Mouse (Mus musculus) kidney, adult 2 months (tissue): ENCODE results near the gene Wdr47. TPM values are rescaled to one million over a fixed set of nuclear protein-coding genes. Genes with fewer than 3 reads are reported as not detected.
A peak's percentile ranks its signal among the peaks of the same experiment; 100 is the strongest.
"Not testable (repeated sequence)": the region's sequence is repeated elsewhere in the genome, so short reads cannot be mapped to it uniquely, and the experiment has no call there.

Experiments used
- DNase-seq: peaks from one replicate; pipeline ENCODE4 v3.0.0; 2021
- H3K27ac ChIP-seq: fragments of 200-500 bp; 2 replicates; pipeline ENCODE4 v1.5.1; 2012; ENCODE audit warnings: low read depth, low read length, control low read depth, inconsistent platforms; ENCODE audit not compliant: insufficient read depth
- H3K27me3 ChIP-seq: fragments of 200-500 bp; replicated peaks from 2 replicates; pipeline ENCODE4 v1.6.1; 2012; ENCODE audit warnings: mild to moderate bottlenecking, moderate library complexity, low read length, inconsistent platforms; ENCODE audit not compliant: control insufficient read depth, insufficient read depth
- H3K36me3 ChIP-seq: fragments of 200-500 bp; 2 replicates; pipeline ENCODE4 v1.6.1; 2012; ENCODE audit warnings: mild to moderate bottlenecking, moderate library complexity, low read length, inconsistent platforms; ENCODE audit not compliant: control insufficient read depth, insufficient read depth
- H3K4me1 ChIP-seq: fragments of 200-500 bp; 2 replicates; pipeline ENCODE4 v1.6.1; 2011; ENCODE audit warnings: low read length; ENCODE audit not compliant: control insufficient read depth, insufficient read depth
- H3K4me3 ChIP-seq: fragments of 200-500 bp; 2 replicates; pipeline ENCODE4 v1.5.1; 2011; ENCODE audit warnings: mild to moderate bottlenecking, low read depth, low read length, control low read depth; ENCODE audit not compliant: insufficient read depth
- CTCF ChIP-seq: fragments of 200-500 bp; conservative IDR thresholded peaks from 2 replicates; pipeline ENCODE4 v1.5.1; 2011; ENCODE audit warnings: low read depth, mild to moderate bottlenecking, control low read depth, low read length, moderate library complexity, mixed read lengths; ENCODE audit not compliant: insufficient read depth, insufficient read length
- POLR2A ChIP-seq: fragments of 200-500 bp; IDR thresholded peaks from one replicate; pipeline ENCODE4 v1.6.1; 2011; ENCODE audit warnings: low read depth, low read length, control low read depth
- WGBS: fragments of 180-500 bp; shearing (Covaris S2); methylation state at CpG from one replicate; pipeline ENCODE4 v1.1.7; 2018; 5-methylcytosine and 5-hydroxymethylcytosine counted together
- polyA plus RNA-seq: library from polyadenylated mRNA; depleted of rRNA; stranded (reverse); fragments of >200 nt; gene quantifications from 2 replicates; pipeline ENCODE4 v1.2.3, GENCODE M21; 2012

Gene Wdr47
- polyA plus RNA-seq, 1 experiment, result 5.6 TPM

- 76% methylated on average over 4 of the region's 4 CpGs for WGBS
- no peak for DNase-seq
These were observed 48.3 kb downstream of the Wdr47 start for GRCm38 (mm10) chr3:108639412-108639811.

GRCm38 (mm10) chr3:108640998-108641397 lies 49.9 kb downstream of the Wdr47 start:
- Histone ChIP-seq H3K4me1 (peaks cover 3% of the 10 kb centered on the region; the same call in 1 of the 2 replicates), H3K36me3 (no peaks in the 10 kb centered on the region; the same call in 1 of the 2 replicates), H3K27ac (no peak overlapping the region), H3K4me3 (no peak overlapping the region), H3K27me3 (no peaks in the 10 kb centered on the region)
- WGBS, result 64% methylated on average over 4 of the region's 4 CpGs
- DNase-seq, result no peak
- TF ChIP-seq POLR2A (no peak), CTCF (no peak)

More at GRCm38 (mm10) chr3:108639412-108639811, 48.3 kb downstream of the Wdr47 start:
- no peak overlapping the region for H3K4me3 ChIP-seq
- TF ChIP-seq CTCF (peak; percentile 44), POLR2A (no peak)
- peaks cover 3% of the 10 kb centered on the region; the same call in 1 of the 2 replicates for H3K4me1 ChIP-seq
- H3K27me3 ChIP-seq, result no peaks in the 10 kb centered on the region
- peaks cover 2% of the 10 kb centered on the region; the same call in 1 of the 2 replicates for H3K36me3 ChIP-seq
- H3K27ac ChIP-seq, result no peak overlapping the region

DNA sequence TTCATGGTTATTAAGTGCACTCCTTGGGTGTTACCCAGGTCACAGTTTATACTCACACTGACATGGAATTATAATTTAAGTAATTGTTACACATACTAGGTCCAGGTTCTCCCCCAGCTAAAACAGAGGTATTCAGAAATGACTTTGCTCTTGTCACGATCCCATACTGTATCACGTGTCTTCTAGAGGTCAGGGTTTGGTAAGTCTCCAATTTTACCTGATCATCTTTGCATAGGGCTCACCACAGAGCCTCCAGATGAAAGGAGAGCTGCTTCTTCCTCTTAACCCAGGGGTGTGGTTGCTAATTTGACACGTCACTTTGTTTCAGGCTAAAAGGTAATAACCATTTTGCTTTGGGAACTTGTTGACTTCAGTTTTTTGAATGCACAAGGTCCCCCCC lies 53.8 kb downstream of the Wdr47 start:
- Histone ChIP-seq H3K27me3 (no peaks in the 10 kb centered on the region), H3K4me1 (peaks cover 3% of the 10 kb centered on the region; the same call in 1 of the 2 replicates), H3K36me3 (no peaks in the 10 kb centered on the region), H3K27ac (no peak overlapping the region), H3K4me3 (no peak overlapping the region)
- WGBS, result 93% methylated on average over 3 of the region's 3 CpGs
- TF ChIP-seq CTCF (no peak), POLR2A (no peak)
- DNase-seq, result no peak

DNA sequence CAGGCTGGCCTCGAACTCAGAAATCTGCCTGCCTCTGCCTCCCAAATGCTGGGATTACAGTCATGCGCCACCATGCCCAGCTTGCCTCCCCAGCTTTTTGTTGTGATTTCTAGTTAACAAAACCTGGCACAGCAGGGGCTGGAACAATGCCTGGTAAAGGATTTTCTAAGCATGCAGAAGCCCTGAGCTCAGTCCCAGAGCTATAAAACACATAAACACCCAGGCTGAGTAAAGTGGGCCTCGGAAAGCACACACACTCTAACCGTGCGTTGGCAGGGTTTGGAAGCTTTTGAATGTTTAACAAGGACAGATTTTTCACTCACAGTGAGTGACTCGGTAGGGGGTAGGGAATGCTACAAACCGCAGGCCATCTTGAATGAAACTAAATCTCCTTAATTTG lies 55.0 kb downstream of the Wdr47 start:
- no peak for TF ChIP-seq CTCF
- TF ChIP-seq POLR2A, result no peak
- 61% methylated on average over 7 of the region's 7 CpGs for WGBS
- peak; percentile 7 for DNase-seq
- H3K4me1 ChIP-seq, result peaks cover 1% of the 10 kb centered on the region; the same call in 1 of the 2 replicates
- H3K4me3 ChIP-seq, result no peak overlapping the region
- no peak overlapping the region for H3K27ac ChIP-seq
- H3K27me3 ChIP-seq, result no peaks in the 10 kb centered on the region
- H3K36me3 ChIP-seq, result no peaks in the 10 kb centered on the region

DNA sequence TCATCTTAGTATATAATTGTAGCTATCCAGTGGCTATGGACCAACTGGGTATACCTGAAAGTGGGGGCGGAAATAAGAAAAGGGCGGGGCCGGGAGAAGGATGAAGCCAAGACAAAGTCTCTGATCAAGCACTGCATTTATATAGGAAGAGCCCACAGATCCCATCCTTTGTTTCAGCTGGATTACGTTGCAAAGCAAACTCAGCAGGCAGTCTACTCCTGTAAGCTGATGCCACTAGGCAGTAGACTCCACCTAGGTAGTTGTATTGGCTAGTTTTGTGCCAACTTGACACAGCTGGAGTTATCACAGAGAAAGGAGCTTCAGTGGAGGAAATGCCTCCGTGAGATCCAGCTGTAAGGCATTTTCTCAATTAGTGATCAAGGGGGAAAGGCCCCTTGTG lies 56.6 kb downstream of the Wdr47 start:
- H3K27me3 ChIP-seq, H3K4me1 ChIP-seq, H3K4me3 ChIP-seq, H3K27ac ChIP-seq, DNase-seq, H3K36me3 ChIP-seq: not testable (repeated sequence)
- WGBS, result 52% methylated on average over 5 of the region's 5 CpGs

GRCm38 (mm10) chr3:108652866-108653642 lies 62.0 kb downstream of the Wdr47 start:
- 11% methylated on average over 9 of the region's 9 CpGs for WGBS
- peak; percentile 31 for DNase-seq
- Histone ChIP-seq H3K4me3 (no peak overlapping the region), H3K36me3 (no peaks in the 10 kb centered on the region), H3K4me1 (peaks cover 9% of the 10 kb centered on the region), H3K27me3 (no peaks in the 10 kb centered on the region), H3K27ac (no peak overlapping the region)
- no peak for TF ChIP-seq POLR2A
- TF ChIP-seq CTCF, result peak; percentile 56

DNA sequence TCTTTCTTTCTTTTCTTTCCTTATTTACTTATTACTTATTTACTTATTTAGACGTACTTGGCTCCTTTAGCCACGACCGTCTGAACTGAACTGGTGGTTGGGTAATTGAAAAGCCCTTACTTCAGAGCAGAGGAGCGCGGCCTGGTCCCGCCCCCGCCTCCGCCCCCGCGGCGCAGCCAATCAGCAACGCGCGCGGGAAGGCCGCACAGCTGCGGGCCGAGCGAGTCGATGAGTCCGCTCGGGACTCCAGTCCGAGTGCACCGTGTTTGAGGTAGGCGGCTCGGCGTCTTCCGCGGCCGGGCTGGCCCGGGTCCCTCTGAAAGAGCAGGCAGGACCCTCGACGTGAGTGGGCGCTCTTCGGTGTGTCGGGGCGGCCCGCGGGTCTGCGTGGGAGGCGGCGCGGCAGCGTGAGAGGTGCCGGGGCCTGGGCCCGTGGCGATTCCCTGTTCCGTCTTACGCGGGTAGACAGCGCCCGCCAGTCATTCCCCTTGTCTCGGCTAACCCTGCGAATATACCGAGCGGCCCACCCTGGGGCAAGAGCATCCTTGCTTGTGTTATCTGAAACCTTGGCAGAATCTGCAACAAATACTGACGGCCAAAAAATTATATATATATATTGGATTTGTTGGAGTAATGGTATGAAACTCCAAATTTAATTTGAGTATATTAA lies 62.8 kb downstream of the Wdr47 start, which contains the start of gene Clcc1:
Clcc1 (plus strand) TSS at position 204 of the 670 bp plus-strand sequence.
- under 1% methylated on average over 57 of the region's 57 CpGs for WGBS

More for the DNA sequence above, 62.8 kb downstream of the Wdr47 start, which contains the start of gene Clcc1:
- no peaks in the 10 kb centered on the region for H3K27me3 ChIP-seq
- no peaks in the 10 kb centered on the region for H3K36me3 ChIP-seq
- peaks cover 9% of the 10 kb centered on the region for H3K4me1 ChIP-seq
- H3K4me3 ChIP-seq, result peak within 1 kb of the TSS; percentile 100
- H3K27ac ChIP-seq, result peak within 1 kb of the TSS; percentile 95
- TF ChIP-seq POLR2A (peak; percentile 33), CTCF (no peak)
- peak; percentile 98 for DNase-seq
